Mouse (Mus musculus) heart, postnatal 25 days (tissue): ENCODE measurements around the gene Rfc5. TPM values are rescaled to one million over a fixed set of nuclear protein-coding genes. Genes with fewer than 3 reads are reported as not detected.
"Not testable (repeated sequence)": the region's sequence is repeated elsewhere in the genome, so short reads cannot be mapped to it uniquely, and the experiment has no call there.

Experiments
- DNase-seq: peaks from one replicate; pipeline ENCODE4 v3.0.0; 2022; ENCODE audit warnings: low spot score
- intact Hi-C: fragments of 180-260 bp; cut with DNase I; formaldehyde crosslinking; loops from one replicate; pipeline ENCODE4 v1.15.1; 2025
- total RNA-seq, 2 experiments: library from RNA; stranded (reverse); gene quantifications; 2 replicates each; pipeline ENCODE4 v1.2.3; 2021

The Rfc5 gene
- total RNA-seq, result 1 to 10 TPM; 2.9 to 6.0 TPM

- peak; percentile 90 for DNase-seq
- intact Hi-C loops, result loop anchor here (5.0 kb wide), 1 partner anchor 72 kb away; the partner anchor contains the start of gene Vsig10
Observed at GRCm38 (mm10) chr5:117388877-117389276, at the start of gene Rfc5. Gene Rfc5 (minus strand): TSS chr5:117389047.

GRCm38 (mm10) chr5:117433501-117433900 lies 44.7 kb upstream of the Rfc5 start:
- intact Hi-C loops, DNase-seq: not testable (repeated sequence)

- intact Hi-C loops, result no loop called here
- no peak for DNase-seq
Observed at GRCm38 (mm10) chr5:117417442-117417841, 28.6 kb upstream of the Rfc5 start.

GRCm38 (mm10) chr5:117415011-117415912 lies 26.4 kb upstream of the Rfc5 start:
- no peak for DNase-seq
- intact Hi-C loops, result no loop called here

- no peak for DNase-seq
- intact Hi-C loops, result no loop called here
Observed at GRCm38 (mm10) chr5:117414611-117415010, 25.8 kb upstream of the Rfc5 start.

- intact Hi-C loops, result no loop called here
- no peak for DNase-seq
Observed at GRCm38 (mm10) chr5:117413507-117414501, 25.0 kb upstream of the Rfc5 start, which contains the start of gene Ksr2. Gene Ksr2 (plus strand): TSS chr5:117414000.

GRCm38 (mm10) chr5:117409369-117409768 lies 20.5 kb upstream of the Rfc5 start:
- no peak for DNase-seq
- intact Hi-C loops, result loop anchor here (5.0 kb wide), 1 partner anchor 102 kb away; no protein-coding TSS in a partner anchor

GRCm38 (mm10) chr5:117408216-117408615 lies 19.4 kb upstream of the Rfc5 start:
- no peak for DNase-seq
- intact Hi-C loops, result loop anchor here (5.0 kb wide), 1 partner anchor 101 kb away; no protein-coding TSS in a partner anchor

- intact Hi-C loops, result loop anchor here (5.0 kb wide), 1 partner anchor 97 kb away; no protein-coding TSS in a partner anchor
- DNase-seq, result not testable (repeated sequence)
Observed at GRCm38 (mm10) chr5:117404671-117405070, 15.8 kb upstream of the Rfc5 start.

GRCm38 (mm10) chr5:117403609-117404008 lies 14.8 kb upstream of the Rfc5 start:
- no peak for DNase-seq
- intact Hi-C loops, result no loop called here

GRCm38 (mm10) chr5:117399281-117399680 lies 10.4 kb upstream of the Rfc5 start:
- intact Hi-C loops, result no loop called here
- DNase-seq, result no peak

- no peak for DNase-seq
- intact Hi-C loops, result no loop called here
Observed at GRCm38 (mm10) chr5:117398007-117398550, 9.2 kb upstream of the Rfc5 start.

GRCm38 (mm10) chr5:117397371-117397770 lies 8.5 kb upstream of the Rfc5 start:
- intact Hi-C loops, result no loop called here
- no peak for DNase-seq

- DNase-seq, result no peak
- intact Hi-C loops, result no loop called here
Observed at GRCm38 (mm10) chr5:117396596-117397014, 7.8 kb upstream of the Rfc5 start.

- no peak for DNase-seq
- intact Hi-C loops, result no loop called here
Observed at GRCm38 (mm10) chr5:117395834-117396233, 7.0 kb upstream of the Rfc5 start.

GRCm38 (mm10) chr5:117390895-117391294 lies 2.0 kb upstream of the Rfc5 start:
- no peak for DNase-seq
- intact Hi-C loops, result no loop called here

- intact Hi-C loops, result loop anchor here (5.0 kb wide), 1 partner anchor 71 kb away; the partner anchor contains the start of gene Vsig10
- no peak for DNase-seq
Observed at GRCm38 (mm10) chr5:117388296-117388751, 523 bp downstream of the Rfc5 start.

GRCm38 (mm10) chr5:117383198-117383597 lies 5.6 kb downstream of the Rfc5 start:
- DNase-seq, result no peak
- intact Hi-C loops, result no loop called here

- no peak for DNase-seq
- intact Hi-C loops, result no loop called here
Observed at GRCm38 (mm10) chr5:117381785-117382184, 7.1 kb downstream of the Rfc5 start.

- intact Hi-C loops, result no loop called here
- no peak for DNase-seq
Observed at GRCm38 (mm10) chr5:117380199-117380598, 8.6 kb downstream of the Rfc5 start.
